Mouse (Mus musculus) stomach, postnatal 0 days (tissue): ENCODE data around the gene Moxd1. TPM values are rescaled to one million over a fixed set of nuclear protein-coding genes. Genes with fewer than 3 reads are reported as not detected.

Experiments used
- ATAC-seq: fragments of 200-750 bp; cut with Nextera tagmentation; 2 replicates; pipeline ENCODE4 v1.8.0; 2017; ENCODE audit not compliant: low FRiP score, low TSS enrichment
- DNase-seq: peaks from one replicate; pipeline ENCODE4 v3.0.0-alpha.2; 2016; ENCODE audit warnings: low spot score
- H3K27ac ChIP-seq: fragments of 300-500 bp; sonication (generic); replicated peaks from 2 replicates; pipeline ENCODE4 v1.5.1; 2014; ENCODE audit warnings: mild to moderate bottlenecking, control low read depth
- H3K27me3 ChIP-seq: fragments of 300-500 bp; sonication (generic); 2 replicates; pipeline ENCODE4 v1.6.1; 2014; ENCODE audit warnings: low read length; ENCODE audit not compliant: control insufficient read depth, insufficient read depth
- H3K36me3 ChIP-seq: fragments of 300-500 bp; sonication (generic); 2 replicates; pipeline ENCODE4 v1.6.1; 2014; ENCODE audit warnings: low read length, mixed read lengths; ENCODE audit not compliant: control insufficient read depth, insufficient read depth
- H3K4me1 ChIP-seq: fragments of 300-500 bp; sonication (generic); replicated peaks from 2 replicates; pipeline ENCODE4 v1.6.1; 2014; ENCODE audit warnings: antibody characterized with exemption; ENCODE audit not compliant: control insufficient read depth, insufficient read depth
- H3K4me2 ChIP-seq: fragments of 300-500 bp; sonication (generic); replicated peaks from 2 replicates; pipeline ENCODE4 v1.6.1; 2014; ENCODE audit warnings: low read depth, mild to moderate bottlenecking, control low read depth, moderate library complexity
- H3K4me3 ChIP-seq: fragments of 300-500 bp; sonication (generic); 2 replicates; pipeline ENCODE4 v1.5.1; 2014; ENCODE audit warnings: low read depth, low read length, control low read depth
- H3K9ac ChIP-seq: fragments of 300-500 bp; sonication (generic); 2 replicates; pipeline ENCODE4 v1.6.1; 2014; ENCODE audit warnings: mild to moderate bottlenecking, low read length, control low read depth, mixed read lengths
- H3K9me3 ChIP-seq: fragments of 300-500 bp; sonication (generic); 2 replicates; pipeline ENCODE4 v1.6.1; 2016; ENCODE audit warnings: low read length; ENCODE audit not compliant: control insufficient read depth
- CTCF ChIP-seq: IDR thresholded peaks from 2 replicates; pipeline ENCODE4 v1.5.1; 2016; ENCODE audit warnings: antibody characterized with exemption, low read depth, mild to moderate bottlenecking, moderate library complexity
- EP300 ChIP-seq: optimal IDR thresholded peaks from 2 replicates; pipeline ENCODE3; 2016; ENCODE audit warnings: antibody characterized with exemption
- WGBS: fragments of 180-500 bp; shearing (Covaris S2); extraction: QIAGEN DNeasy Blood & Tissue Kit; methylation state at CpG from one replicate; pipeline ENCODE4 v1.1.7; 2014; 5-methylcytosine and 5-hydroxymethylcytosine counted together
- polyA plus RNA-seq: library from polyadenylated mRNA; unstranded; fragments of >200 nt; fragmentation: Nextera tagmentation; extraction: Ambion mirVana; gene quantifications from 2 replicates; pipeline ENCODE4 v1.2.1, GENCODE M21; 2015

The Moxd1 gene
- 3.4 and 3.5 TPM in 2 replicates for polyA plus RNA-seq

GRCm38 (mm10) chr10:24223449-24224143 is at the start of gene Moxd1:
Gene Moxd1, plus strand, starts transcription at chr10:24223517.
- WGBS: 3% methylated on average over 44 of the region's 56 CpGs
- Histone ChIP-seq H3K9ac (0 out of 2 replicates have a peak within 1 kb of the TSS, but pooled peaks have one; percentile 38), H3K4me1 (peaks cover 2% of the 10 kb centered on the region; the same call in 1 of the 2 replicates), H3K27me3 (no peaks in the 10 kb centered on the region), H3K4me3 (peak within 1 kb of the TSS; percentile 46), H3K9me3 (no peaks in the 10 kb centered on the region), H3K27ac (no peak within 1 kb of the TSS), H3K36me3 (no peaks in the 10 kb centered on the region), H3K4me2 (peak within 1 kb of the TSS; percentile 84)
- ATAC-seq (peak; percentile 67), DNase-seq (peak; percentile 66)
- TF ChIP-seq EP300: no peak
- TF ChIP-seq CTCF: peak; percentile 50; the same call in 1 of the 2 replicates

GRCm38 (mm10) chr10:24190392-24190791 is 32.9 kb upstream of the Moxd1 start:
- Histone ChIP-seq H3K4me1 (no peaks in the 10 kb centered on the region), H3K4me2 (no peak overlapping the region), H3K27ac (no peak overlapping the region), H3K9me3 (no peaks in the 10 kb centered on the region), H3K9ac (no peak overlapping the region), H3K4me3 (no peak overlapping the region), H3K27me3 (no peaks in the 10 kb centered on the region), H3K36me3 (peaks cover 5% of the 10 kb centered on the region)
- DNase-seq (no peak), ATAC-seq (no peak)
- TF ChIP-seq EP300: no peak
- TF ChIP-seq CTCF: peak; percentile 60
- 51% methylated on average over 7 of the region's 7 CpGs for WGBS

DNA sequence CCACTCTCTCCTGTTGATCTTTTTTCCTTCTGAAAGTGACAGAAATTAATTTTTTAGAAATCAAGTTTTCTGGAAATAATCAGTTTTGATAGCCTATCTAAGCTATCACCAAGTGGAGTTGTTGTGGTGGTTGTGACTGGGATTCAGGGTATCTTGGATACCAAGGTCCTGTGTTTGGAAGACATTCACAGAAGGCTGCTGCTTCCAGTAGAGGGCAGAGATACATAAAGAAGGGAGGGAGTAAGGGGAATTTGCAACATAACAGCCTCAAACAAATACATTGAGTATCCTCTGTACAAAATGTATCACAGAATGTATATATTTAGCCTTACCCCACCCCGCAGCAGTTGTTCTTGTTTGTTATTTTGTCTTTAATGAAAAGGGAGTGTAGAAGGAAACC is 31.3 kb upstream of the Moxd1 start:
- Histone ChIP-seq H3K9ac (no peak overlapping the region), H3K27ac (no peak overlapping the region), H3K4me2 (no peak overlapping the region), H3K9me3 (no peaks in the 10 kb centered on the region), H3K36me3 (peaks cover 3% of the 10 kb centered on the region), H3K4me3 (no peak overlapping the region), H3K27me3 (no peaks in the 10 kb centered on the region), H3K4me1 (no peaks in the 10 kb centered on the region)
- 54% methylated on average over 1 of the region's 1 CpGs for WGBS
- no peak for DNase-seq
- no peak for ATAC-seq
- TF ChIP-seq CTCF (peak; percentile 77), EP300 (no peak)

GRCm38 (mm10) chr10:24199303-24199702 is 24.0 kb upstream of the Moxd1 start:
- Histone ChIP-seq H3K27me3 (no peaks in the 10 kb centered on the region), H3K4me1 (no peaks in the 10 kb centered on the region), H3K36me3 (no peaks in the 10 kb centered on the region), H3K27ac (no peak overlapping the region), H3K9ac (no peak overlapping the region), H3K4me2 (no peak overlapping the region), H3K4me3 (no peak overlapping the region), H3K9me3 (no peaks in the 10 kb centered on the region)
- TF ChIP-seq CTCF (no peak), EP300 (no peak)
- no peak for ATAC-seq
- DNase-seq: no peak
- 61% methylated on average over 12 of the region's 12 CpGs for WGBS

DNA sequence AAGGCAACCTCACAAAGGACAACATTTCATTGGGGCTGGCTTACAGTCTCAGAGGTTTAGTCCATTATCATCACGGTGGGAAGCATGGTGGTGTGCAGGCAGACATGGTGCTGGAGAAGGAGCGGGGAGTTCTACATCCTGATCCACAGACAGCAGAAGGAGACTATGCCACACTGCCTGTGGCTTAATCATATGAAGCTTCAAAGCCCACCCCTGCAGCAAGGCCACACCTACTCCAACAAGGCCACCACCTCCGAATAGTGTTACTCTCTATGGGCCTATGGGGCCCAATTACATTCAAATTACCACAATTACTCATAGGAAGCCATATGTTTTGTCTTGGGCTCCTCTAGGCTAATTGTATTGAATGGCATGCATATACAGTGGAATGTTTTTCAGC is 23.2 kb upstream of the Moxd1 start:
- Histone ChIP-seq H3K27me3 (no peaks in the 10 kb centered on the region), H3K9me3 (no peaks in the 10 kb centered on the region), H3K9ac (no peak overlapping the region), H3K4me2 (no peak overlapping the region), H3K4me3 (no peak overlapping the region), H3K27ac (no peak overlapping the region), H3K4me1 (no peaks in the 10 kb centered on the region), H3K36me3 (no peaks in the 10 kb centered on the region)
- WGBS: 87% methylated on average over 3 of the region's 3 CpGs
- ATAC-seq (no peak), DNase-seq (no peak)
- TF ChIP-seq EP300 (no peak), CTCF (no peak)

DNA sequence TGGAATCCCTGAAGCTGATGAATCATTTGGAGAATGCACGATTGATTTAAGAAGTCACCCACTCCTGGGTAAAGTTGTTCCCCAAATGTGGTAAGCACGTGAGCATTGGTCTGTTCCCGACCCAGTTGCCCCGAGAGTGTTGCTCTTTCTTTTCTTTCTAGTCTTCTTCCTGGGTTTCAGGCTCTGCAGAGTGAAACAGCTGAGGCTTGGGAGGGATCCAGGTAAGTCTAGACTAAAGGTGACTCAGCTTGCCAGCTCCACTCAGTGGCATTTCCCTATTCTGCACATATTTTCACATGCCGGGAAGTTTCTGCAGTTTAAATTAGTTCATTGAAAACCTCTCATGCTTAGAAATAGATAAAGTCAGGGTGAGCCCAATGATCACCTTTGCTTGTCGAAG is 13.2 kb upstream of the Moxd1 start:
- Histone ChIP-seq H3K4me2 (no peak overlapping the region), H3K4me1 (no peaks in the 10 kb centered on the region), H3K27ac (no peak overlapping the region), H3K4me3 (no peak overlapping the region), H3K27me3 (no peaks in the 10 kb centered on the region), H3K9me3 (no peaks in the 10 kb centered on the region), H3K36me3 (no peaks in the 10 kb centered on the region), H3K9ac (no peak overlapping the region)
- TF ChIP-seq EP300: no peak
- TF ChIP-seq CTCF: no peak
- 73% methylated on average over 6 of the region's 6 CpGs for WGBS
- DNase-seq (no peak), ATAC-seq (no peak)
